Mouse (Mus musculus): ENCODE measurements around the gene Cdhr3. TPM values are rescaled to one million over a fixed set of nuclear protein-coding genes. Genes with fewer than 3 reads are reported as not detected.

Gene Cdhr3
- polyA plus RNA-seq, 1 experiment from 2014 or later = not detected

DNA sequence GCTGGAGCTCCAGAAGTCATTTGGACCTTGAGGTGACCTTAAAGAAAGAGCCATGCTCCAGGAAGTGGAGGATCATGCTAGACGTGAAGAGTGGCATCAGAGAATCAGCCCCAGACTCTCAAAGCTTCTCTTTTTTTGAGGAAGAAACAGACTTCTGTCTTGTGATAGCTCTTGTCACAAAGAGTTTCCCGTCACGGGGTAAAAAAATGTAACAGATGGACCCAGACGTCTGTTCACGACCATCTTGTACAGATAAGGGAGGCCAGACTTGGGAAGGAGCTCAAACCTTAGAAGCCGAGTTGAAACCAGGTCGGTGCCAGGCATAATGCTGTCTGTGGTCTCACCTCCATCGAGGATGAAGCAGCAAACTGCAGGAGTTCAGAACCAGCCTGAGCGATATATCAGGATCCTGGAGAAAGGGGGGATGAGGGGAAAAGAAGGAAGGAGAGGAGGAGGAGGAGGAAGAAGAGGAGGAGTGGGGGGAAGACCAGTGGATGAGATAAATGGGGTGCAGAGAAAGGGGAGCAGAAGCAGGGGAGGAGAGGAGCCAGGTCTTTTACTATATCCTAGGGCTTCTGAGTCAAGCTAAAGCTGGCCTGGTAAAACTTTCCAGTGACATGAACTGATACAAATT lies 33.0 kb upstream of the Cdhr3 start:
- no peaks in the 10 kb centered on the region for H3K4me1 ChIP-seq (replicated peaks; ENCODE audit: control insufficient read depth, insufficient read depth, low read length)
- H3K27me3 ChIP-seq (replicated peaks; ENCODE audit: control insufficient read depth, insufficient read depth, low read length) = no peaks in the 10 kb centered on the region
- H3K9ac ChIP-seq (ENCODE audit: low read depth, low read length) = no peak overlapping the region
- no peak overlapping the region for H3K27ac ChIP-seq (ENCODE audit: low read depth, low read length)
- 0 out of 2 replicates have a peak, but pooled peaks have one; percentile 23 for ATAC-seq (replicated peaks; ENCODE audit: low FRiP score)
- H3K9me3 ChIP-seq (ENCODE audit: control insufficient read depth, low read length) = no peaks in the 10 kb centered on the region
- H3K4me3 ChIP-seq (ENCODE audit: low read depth, low read length) = no peak overlapping the region
- no peak overlapping the region for H3K4me2 ChIP-seq
- no peak for DNase-seq (ENCODE audit: low spot score)
- H3K36me3 ChIP-seq (ENCODE audit: control insufficient read depth, insufficient read depth, low read length) = no peaks in the 10 kb centered on the region
- WGBS = 26% methylated on average over 9 of the region's 9 CpGs

DNA sequence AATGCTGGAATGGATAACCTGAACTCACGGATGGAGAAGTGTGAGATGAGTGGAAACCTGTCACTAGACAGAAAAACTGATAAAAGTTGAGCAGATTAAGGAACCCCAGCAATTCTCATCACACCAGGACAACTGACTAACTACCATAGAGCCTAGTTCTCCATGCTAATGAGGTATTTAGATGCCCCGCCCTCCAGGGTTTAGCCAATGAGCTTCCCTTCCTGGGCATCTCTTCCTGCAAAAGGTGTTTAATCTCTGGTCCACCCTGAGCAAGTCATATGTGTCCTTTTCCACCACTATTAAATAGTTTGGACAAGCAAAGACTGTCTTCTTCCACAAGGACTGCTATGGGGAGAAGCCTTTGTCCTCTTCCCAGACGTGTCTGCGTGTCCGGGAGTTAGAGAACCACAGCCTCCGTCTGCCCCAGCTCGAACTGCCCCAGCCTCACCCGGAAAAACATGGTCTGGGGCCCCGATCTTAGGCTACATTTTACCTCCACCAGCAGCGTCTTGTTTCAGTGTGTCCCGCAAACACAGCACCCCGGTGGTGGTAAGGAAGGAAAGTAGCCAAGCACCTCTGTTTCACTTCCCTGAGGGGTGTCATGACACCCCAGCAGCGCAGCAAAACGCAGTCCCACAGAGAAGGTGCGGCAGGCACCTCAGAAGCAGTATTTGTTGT lies 26.1 kb upstream of the Cdhr3 start:
- Histone ChIP-seq H3K4me2 (peak overlapping the region; percentile 54), H3K9me3 (ENCODE audit: control insufficient read depth, low read length) (no peaks in the 10 kb centered on the region), H3K36me3 (ENCODE audit: control insufficient read depth, insufficient read depth, low read length) (no peaks in the 10 kb centered on the region), H3K27me3 (replicated peaks; ENCODE audit: control insufficient read depth, insufficient read depth, low read length) (0 out of 2 replicates have a peak, but pooled peaks cover 3% of the 10 kb centered on the region), H3K27ac (ENCODE audit: low read depth, low read length) (no peak overlapping the region), H3K4me3 (ENCODE audit: low read depth, low read length) (peak overlapping the region; percentile 20; the same call in 1 of the 2 replicates), H3K9ac (ENCODE audit: low read depth, low read length) (no peak overlapping the region), H3K4me1 (replicated peaks; ENCODE audit: control insufficient read depth, insufficient read depth, low read length) (no peaks in the 10 kb centered on the region)
- DNase-seq (ENCODE audit: low spot score) (no peak), ATAC-seq (replicated peaks; ENCODE audit: low FRiP score) (no peak)
- WGBS = 30% methylated on average over 15 of the region's 15 CpGs

DNA sequence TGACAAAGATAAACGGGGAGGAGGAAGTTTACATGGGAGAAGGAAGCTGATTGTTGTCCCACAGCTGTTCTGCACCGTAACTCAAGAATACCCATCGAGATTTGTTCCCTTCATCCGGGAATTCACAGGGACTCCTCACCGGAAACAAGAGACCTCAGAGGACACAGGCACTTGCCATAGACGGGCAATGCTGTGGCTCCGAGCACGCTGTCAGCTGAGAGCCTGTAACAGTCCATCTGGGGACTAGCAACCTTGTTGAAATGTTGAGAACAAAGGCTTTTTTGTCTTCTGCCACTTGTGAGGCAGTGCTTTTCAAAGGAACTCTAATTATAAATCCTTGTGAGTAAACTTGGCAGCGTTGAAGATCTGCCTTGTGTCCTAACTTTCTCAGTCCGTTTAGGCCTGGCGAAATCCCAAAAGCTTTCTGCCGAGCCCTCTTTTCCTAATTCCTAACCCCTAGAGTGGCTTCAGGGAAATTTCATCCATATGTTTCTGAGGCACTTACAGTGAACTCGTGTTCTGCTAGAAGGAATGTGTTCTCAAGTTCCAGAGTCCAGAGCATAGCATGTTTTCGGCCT lies 18.3 kb upstream of the Cdhr3 start:
- 50% methylated on average over 14 of the region's 14 CpGs for WGBS
- H3K4me2 ChIP-seq = no peak overlapping the region
- ATAC-seq (replicated peaks; ENCODE audit: low FRiP score) = no peak
- H3K27ac ChIP-seq (ENCODE audit: low read depth, low read length) = no peak overlapping the region
- H3K27me3 ChIP-seq (replicated peaks; ENCODE audit: control insufficient read depth, insufficient read depth, low read length) = no peaks in the 10 kb centered on the region
- no peak overlapping the region for H3K4me3 ChIP-seq (ENCODE audit: low read depth, low read length)
- no peaks in the 10 kb centered on the region for H3K4me1 ChIP-seq (replicated peaks; ENCODE audit: control insufficient read depth, insufficient read depth, low read length)
- H3K36me3 ChIP-seq (ENCODE audit: control insufficient read depth, insufficient read depth, low read length) = no peaks in the 10 kb centered on the region
- no peaks in the 10 kb centered on the region for H3K9me3 ChIP-seq (ENCODE audit: control insufficient read depth, low read length)
- H3K9ac ChIP-seq (ENCODE audit: low read depth, low read length) = no peak overlapping the region
- no peak for DNase-seq (ENCODE audit: low spot score)

DNA sequence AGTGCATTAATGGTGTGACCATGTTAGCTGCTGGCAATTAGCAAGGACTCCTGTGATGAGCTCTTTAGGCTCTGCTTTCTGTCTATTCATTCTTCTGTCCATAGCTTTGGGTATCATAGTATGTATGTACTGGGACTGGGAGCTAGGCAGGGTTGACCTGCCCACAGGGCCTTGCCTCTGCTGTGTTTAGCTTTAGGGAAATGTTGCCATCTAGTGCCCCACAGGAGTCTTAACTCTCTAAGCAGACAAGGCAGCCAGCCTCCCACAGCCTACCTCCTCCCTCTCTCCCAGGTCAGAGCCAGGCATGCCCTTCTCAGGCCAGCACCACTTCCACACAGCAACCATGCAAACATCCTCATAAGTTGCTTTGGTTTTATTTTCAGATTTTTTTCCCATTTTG lies 16.9 kb upstream of the Cdhr3 start:
- Histone ChIP-seq H3K36me3 (ENCODE audit: control insufficient read depth, insufficient read depth, low read length) (no peaks in the 10 kb centered on the region), H3K27ac (ENCODE audit: low read depth, low read length) (no peak overlapping the region), H3K4me2 (no peak overlapping the region), H3K4me3 (ENCODE audit: low read depth, low read length) (no peak overlapping the region), H3K4me1 (replicated peaks; ENCODE audit: control insufficient read depth, insufficient read depth, low read length) (no peaks in the 10 kb centered on the region), H3K27me3 (replicated peaks; ENCODE audit: control insufficient read depth, insufficient read depth, low read length) (no peaks in the 10 kb centered on the region), H3K9ac (ENCODE audit: low read depth, low read length) (no peak overlapping the region), H3K9me3 (ENCODE audit: control insufficient read depth, low read length) (no peaks in the 10 kb centered on the region)
- ATAC-seq (replicated peaks; ENCODE audit: low FRiP score) (no peak), DNase-seq (ENCODE audit: low spot score) (no peak)

DNA sequence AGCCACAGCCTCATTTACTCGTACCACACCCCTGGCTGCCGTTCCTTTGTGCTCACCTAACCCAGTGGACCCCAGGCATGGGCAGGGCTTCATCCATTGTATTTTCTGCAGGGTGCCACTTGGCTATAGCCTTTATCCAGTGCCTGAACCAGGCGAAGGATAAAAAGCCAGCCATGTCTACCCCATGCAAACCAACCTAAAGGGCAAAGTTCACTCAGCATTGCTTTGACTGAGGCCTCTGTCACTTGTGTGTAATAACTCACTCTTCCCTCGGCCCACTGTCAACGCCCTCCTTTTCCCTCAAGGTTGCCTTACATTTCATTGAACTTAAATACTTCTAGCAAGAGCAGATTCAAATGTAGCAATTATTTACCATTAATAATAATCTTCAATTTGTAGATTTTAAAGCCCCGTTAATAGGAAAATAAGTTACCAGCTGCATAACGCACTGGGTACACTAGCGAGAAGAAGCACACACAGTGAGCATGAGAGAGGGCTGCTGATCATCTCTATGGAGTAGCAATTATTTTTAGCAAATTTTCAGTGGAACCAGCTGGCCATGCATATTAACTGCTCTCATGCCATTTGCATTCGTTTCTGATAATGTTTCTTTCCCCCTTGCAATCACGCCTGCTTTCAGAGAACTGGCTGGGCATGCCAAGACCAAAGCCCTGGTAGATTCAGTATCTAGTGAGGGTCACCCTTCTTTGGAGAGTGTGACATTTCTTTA lies 13.9 kb upstream of the Cdhr3 start:
- Histone ChIP-seq H3K27ac (ENCODE audit: low read depth, low read length) (no peak overlapping the region), H3K4me1 (replicated peaks; ENCODE audit: control insufficient read depth, insufficient read depth, low read length) (no peaks in the 10 kb centered on the region), H3K9me3 (ENCODE audit: control insufficient read depth, low read length) (no peaks in the 10 kb centered on the region), H3K9ac (ENCODE audit: low read depth, low read length) (no peak overlapping the region), H3K4me2 (no peak overlapping the region), H3K36me3 (ENCODE audit: control insufficient read depth, insufficient read depth, low read length) (no peaks in the 10 kb centered on the region), H3K4me3 (ENCODE audit: low read depth, low read length) (no peak overlapping the region), H3K27me3 (replicated peaks; ENCODE audit: control insufficient read depth, insufficient read depth, low read length) (0 out of 2 replicates have a peak, but pooled peaks cover 2% of the 10 kb centered on the region)
- no peak for ATAC-seq (replicated peaks; ENCODE audit: low FRiP score)
- WGBS = 83% methylated on average over 10 of the region's 10 CpGs
- DNase-seq (ENCODE audit: low spot score) = no peak

DNA sequence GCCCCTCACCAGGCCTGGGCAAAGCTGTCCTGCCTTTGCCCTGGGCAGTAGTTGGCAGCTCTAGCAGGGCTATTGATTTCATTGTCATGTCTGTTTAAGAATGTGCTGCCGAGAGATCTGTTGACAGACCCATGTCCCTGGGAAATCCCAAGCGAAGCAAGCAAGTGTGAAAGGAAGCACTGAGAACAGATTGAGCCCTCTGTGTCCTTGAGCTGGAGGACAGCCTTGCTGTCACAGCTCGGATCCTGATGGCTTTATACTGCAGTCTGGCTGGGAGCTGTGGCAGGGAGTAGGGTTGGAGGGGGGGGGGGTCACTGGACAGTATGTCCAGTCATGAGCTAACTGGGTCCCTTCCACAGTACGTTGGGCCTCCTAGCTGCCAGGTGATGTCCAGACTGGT lies 13.0 kb upstream of the Cdhr3 start:
- H3K27me3 ChIP-seq (replicated peaks; ENCODE audit: control insufficient read depth, insufficient read depth, low read length) = 0 out of 2 replicates have a peak, but pooled peaks cover 2% of the 10 kb centered on the region
- DNase-seq (ENCODE audit: low spot score) = no peak
- H3K27ac ChIP-seq (ENCODE audit: low read depth, low read length) = no peak overlapping the region
- no peak overlapping the region for H3K4me3 ChIP-seq (ENCODE audit: low read depth, low read length)
- no peaks in the 10 kb centered on the region for H3K4me1 ChIP-seq (replicated peaks; ENCODE audit: control insufficient read depth, insufficient read depth, low read length)
- H3K4me2 ChIP-seq = no peak overlapping the region
- 68% methylated on average over 4 of the region's 4 CpGs for WGBS
- H3K9me3 ChIP-seq (ENCODE audit: control insufficient read depth, low read length) = no peaks in the 10 kb centered on the region
- no peak for ATAC-seq (replicated peaks; ENCODE audit: low FRiP score)
- no peak overlapping the region for H3K9ac ChIP-seq (ENCODE audit: low read depth, low read length)
- H3K36me3 ChIP-seq (ENCODE audit: control insufficient read depth, insufficient read depth, low read length) = no peaks in the 10 kb centered on the region

DNA sequence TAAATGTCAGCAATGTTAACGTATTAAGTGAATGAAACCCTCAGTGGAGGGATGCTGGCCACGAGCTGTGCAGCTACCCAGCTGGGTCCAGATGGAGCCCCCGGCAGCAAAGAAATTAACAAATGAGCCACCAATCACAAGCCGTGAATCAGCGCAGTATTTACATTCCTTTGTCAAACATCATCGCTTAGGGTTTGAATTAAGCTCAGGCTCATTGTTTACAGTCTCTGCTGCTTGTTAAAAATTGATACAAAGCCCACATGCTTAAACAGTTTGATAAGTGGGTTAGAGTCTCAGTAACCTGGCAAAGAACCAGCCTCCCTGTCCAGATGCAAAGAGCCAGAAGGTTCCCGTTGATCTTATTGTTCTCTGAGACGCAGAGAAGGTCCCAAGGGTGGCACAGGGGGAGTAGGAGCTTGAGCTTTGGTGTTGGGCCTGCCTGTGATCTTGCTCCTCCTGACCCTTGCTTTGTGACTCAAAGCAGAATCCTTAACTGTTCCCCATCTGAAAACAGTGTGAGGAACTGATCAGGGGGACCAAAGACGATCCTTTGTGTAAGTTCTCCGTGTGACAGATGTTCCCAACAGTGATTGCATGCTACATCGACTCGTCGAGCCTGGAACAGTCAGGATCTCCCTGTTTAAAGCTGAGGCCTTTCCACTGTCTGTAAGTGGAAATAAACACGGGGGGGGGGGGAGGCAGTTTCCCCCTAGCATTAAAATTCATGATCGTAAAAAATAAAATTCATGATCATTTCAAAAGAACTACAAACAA lies 9.9 kb upstream of the Cdhr3 start:
- Histone ChIP-seq H3K4me2 (no peak overlapping the region), H3K27me3 (replicated peaks; ENCODE audit: control insufficient read depth, insufficient read depth, low read length) (0 out of 2 replicates have a peak, but pooled peaks cover 2% of the 10 kb centered on the region), H3K36me3 (ENCODE audit: control insufficient read depth, insufficient read depth, low read length) (no peaks in the 10 kb centered on the region), H3K27ac (ENCODE audit: low read depth, low read length) (no peak overlapping the region), H3K9ac (ENCODE audit: low read depth, low read length) (no peak overlapping the region), H3K4me1 (replicated peaks; ENCODE audit: control insufficient read depth, insufficient read depth, low read length) (no peaks in the 10 kb centered on the region), H3K4me3 (ENCODE audit: low read depth, low read length) (no peak overlapping the region), H3K9me3 (ENCODE audit: control insufficient read depth, low read length) (no peaks in the 10 kb centered on the region)
- ATAC-seq (replicated peaks; ENCODE audit: low FRiP score) (no peak), DNase-seq (ENCODE audit: low spot score) (no peak)
- 63% methylated on average over 15 of the region's 15 CpGs for WGBS

DNA sequence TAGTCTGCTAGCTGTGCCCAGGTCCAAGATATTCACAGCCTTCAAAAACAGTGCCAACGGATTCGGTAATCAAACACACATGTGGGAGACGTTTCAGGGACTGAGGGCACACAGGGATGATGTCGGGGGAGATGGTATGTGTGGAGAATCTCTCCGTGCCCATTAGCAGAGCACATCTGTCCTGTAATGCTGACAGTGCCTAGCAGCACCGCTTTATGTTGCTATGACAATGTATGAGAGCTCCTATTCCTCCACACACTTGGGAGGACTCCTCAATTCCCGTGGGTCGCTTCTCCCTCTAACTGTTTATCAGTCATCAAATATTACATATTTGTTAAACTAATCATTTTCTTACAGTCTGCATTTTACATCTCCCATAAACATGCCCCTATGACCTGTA lies 9.0 kb upstream of the Cdhr3 start:
- H3K9ac ChIP-seq (ENCODE audit: low read depth, low read length) = no peak overlapping the region
- H3K4me3 ChIP-seq (ENCODE audit: low read depth, low read length) = no peak overlapping the region
- ATAC-seq (replicated peaks; ENCODE audit: low FRiP score) (no peak), DNase-seq (ENCODE audit: low spot score) (no peak)
- no peak overlapping the region for H3K4me2 ChIP-seq
- no peaks in the 10 kb centered on the region for H3K4me1 ChIP-seq (replicated peaks; ENCODE audit: control insufficient read depth, insufficient read depth, low read length)
- no peaks in the 10 kb centered on the region for H3K9me3 ChIP-seq (ENCODE audit: control insufficient read depth, low read length)
- no peak overlapping the region for H3K27ac ChIP-seq (ENCODE audit: low read depth, low read length)
- H3K36me3 ChIP-seq (ENCODE audit: control insufficient read depth, insufficient read depth, low read length) = no peaks in the 10 kb centered on the region
- H3K27me3 ChIP-seq (replicated peaks; ENCODE audit: control insufficient read depth, insufficient read depth, low read length) = 0 out of 2 replicates have a peak, but pooled peaks cover 2% of the 10 kb centered on the region
- WGBS = 83% methylated on average over 8 of the region's 8 CpGs

Measured in liver, embryonic 11.5 days (tissue).